Comparison of ENCODE assay signal across 21 mouse cellular contexts in genomic region chr3:67505286-67505685, GRCm38 (mm10). TPM values are rescaled to one million over a fixed set of nuclear protein-coding genes. Genes with fewer than 3 reads are reported as not detected.
DNase-seq lines count a peak whose midpoint lies in the region; TF ChIP-seq lines count a peak whose summit lies in the region.
"Had no signal": no experiment of that assay in that cellular context is flagged by ENCODE, and none has a peak within 500 bp of the region (broad histone marks: within the 10 kb centered on the region; RNA-seq: fewer than 3 reads in every experiment).

No protein-coding gene starts in this region.

- H3K4me3 ChIP-seq in embryonic fibroblast, embryonic 13.5 days (ENCODE audit: insufficient read depth, low read length) = no peak overlapping the region
- H3K4me3 ChIP-seq: embryonic facial prominence, embryonic 13.5 days; embryonic facial prominence, embryonic 15.5 days; forebrain, embryonic 13.5 days; forebrain, embryonic 15.5 days had no signal

- DNase-seq in 3T3-L1 (ENCODE audit: low read depth, low spot score) (peak; percentile 60), NIH3T3 (ENCODE audit: low read depth) (peak; percentile 52)
- no peak for DNase-seq in gastrocnemius, adult 18-20 months (ENCODE audit: low spot score)
- DNase-seq in embryo, embryonic 10.5 days (ENCODE audit: low spot score) = no peak
- DNase-seq: adrenal gland, adult 8-10 months; adrenal gland, postnatal 14 days; adrenal gland, postnatal 36 days; cerebellum, adult 11-12 months; cerebellum, adult 2 months; cerebellum, adult 9-10 months; cerebellum, postnatal 10 days; cerebellum, postnatal 25 days; embryo, embryonic 11 days; forebrain, postnatal 0 days had no signal

- peak overlapping the region; percentile 90 for H3K27ac ChIP-seq in embryonic fibroblast, embryonic 13.5 days (ENCODE audit: insufficient read depth, low read length)
- H3K27ac ChIP-seq: embryonic facial prominence, embryonic 13.5 days; embryonic facial prominence, embryonic 15.5 days; forebrain, embryonic 13.5 days; forebrain, embryonic 15.5 days had no signal

- TF ChIP-seq CTCF in embryonic fibroblast, embryonic 13.5 days (IDR thresholded peaks at IDR 0.05; ENCODE audit: borderline replicate concordance, insufficient read depth, low read length) = no peak

- TF ChIP-seq POLR2A in embryonic fibroblast, embryonic 13.5 days (IDR thresholded peaks at IDR 0.05; ENCODE audit: low read depth, low read length) = no peak

- peaks cover 6% of the 10 kb centered on the region for H3K4me1 ChIP-seq in embryonic fibroblast, embryonic 13.5 days (ENCODE audit: control insufficient read depth, insufficient read depth, low read length)
- H3K4me1 ChIP-seq: forebrain, embryonic 15.5 days had no signal

RNA-seq across cellular contexts. Expression of gene Rarres1, which starts 10.0 kb away (rescaled TPM):
- 16.2 and 18.2 TPM in 2 replicates for polyA plus RNA-seq in embryonic fibroblast, embryonic 13.5 days (2011; ENCODE audit: insufficient read length, low read depth, missing spikeins)
- total RNA-seq in gastrocnemius, adult 18-20 months (2021) = under 1 TPM; 0.50 to 0.57 TPM
- total RNA-seq: MEL had no signal
- polyA plus RNA-seq: C2C12 had no signal

RNA-seq across cellular contexts. Expression of gene Lxn, which starts 41.6 kb away (rescaled TPM):
- polyA plus RNA-seq in embryonic fibroblast, embryonic 13.5 days (2011; ENCODE audit: insufficient read length, low read depth, missing spikeins) = 98.5 and 132 TPM in 2 replicates
- total RNA-seq in gastrocnemius, adult 18-20 months (2021) = 1 to 10 TPM in 1 of 2 experiments, under 1 TPM in 1; 0.84 to 1.4 TPM
- total RNA-seq: MEL had no signal

Comparison
In these comparisons a context has a peak if more than half of its experiments do, and no peak if none do; other contexts are left out.
1. DNase-seq: peak in 3T3-L1 (single experiment) and NIH3T3 (single experiment); none in gastrocnemius, adult 18-20 months (single experiment) and embryo, embryonic 10.5 days (single experiment).